Mouse (Mus musculus) intestine, postnatal 0 days (tissue): ENCODE measurements around the gene Prkcb. TPM values are rescaled to one million over a fixed set of nuclear protein-coding genes. Genes with fewer than 3 reads are reported as not detected.

Source experiments
- ATAC-seq: fragments of 200-750 bp; cut with Nextera tagmentation; 2 replicates; pipeline ENCODE4 v1.8.0; 2017; ENCODE audit warnings: mild to moderate bottlenecking, moderate TSS enrichment, moderate library complexity
- H3K27ac ChIP-seq: fragments of 300-500 bp; sonication (generic); 2 replicates; pipeline ENCODE4 v1.5.1; 2014; ENCODE audit warnings: mild to moderate bottlenecking, low read depth, low read length, moderate library complexity
- H3K27me3 ChIP-seq: fragments of 300-500 bp; sonication (generic); replicated peaks from 2 replicates; pipeline ENCODE4 v1.6.1; 2014; ENCODE audit warnings: low read length, mixed read lengths; ENCODE audit not compliant: control insufficient read depth, insufficient read depth
- H3K36me3 ChIP-seq: fragments of 300-500 bp; sonication (generic); 2 replicates; pipeline ENCODE4 v1.6.1; 2014; ENCODE audit warnings: mild to moderate bottlenecking, moderate library complexity; ENCODE audit not compliant: control insufficient read depth, insufficient read depth
- H3K4me1 ChIP-seq: fragments of 300-500 bp; sonication (generic); replicated peaks from 2 replicates; pipeline ENCODE4 v1.6.1; 2014; ENCODE audit warnings: antibody characterized with exemption, low read length, mixed read lengths; ENCODE audit not compliant: control insufficient read depth, insufficient read depth
- H3K4me2 ChIP-seq: fragments of 300-500 bp; sonication (generic); replicated peaks from 2 replicates; pipeline ENCODE4 v1.6.1; 2014; ENCODE audit warnings: low read depth, mild to moderate bottlenecking, moderate library complexity
- H3K4me3 ChIP-seq: fragments of 300-500 bp; sonication (generic); 2 replicates; pipeline ENCODE4 v1.5.1; 2014; ENCODE audit warnings: low read depth, low read length
- H3K9ac ChIP-seq: fragments of 300-500 bp; sonication (generic); 2 replicates; pipeline ENCODE4 v1.6.1; 2014; ENCODE audit warnings: mild to moderate bottlenecking, low read depth, low read length
- H3K9me3 ChIP-seq: fragments of 300-500 bp; sonication (generic); 2 replicates; pipeline ENCODE4 v1.6.1; 2016; ENCODE audit warnings: mixed run types; ENCODE audit not compliant: control insufficient read depth
- CTCF ChIP-seq: sonication (generic); IDR thresholded peaks from 2 replicates; pipeline ENCODE4 v1.5.1; 2016; ENCODE audit warnings: low read depth, mild to moderate bottlenecking, control low read depth, antibody characterized with exemption, moderate library complexity
- WGBS: fragments of 180-500 bp; shearing (Covaris S2); extraction: QIAGEN DNeasy Blood & Tissue Kit; methylation state at CpG from one replicate; pipeline ENCODE4 v1.1.7; 2014; 5-methylcytosine and 5-hydroxymethylcytosine counted together
- polyA plus RNA-seq: library from polyadenylated mRNA; unstranded; fragments of >200 nt; fragmentation: Nextera tagmentation; extraction: Ambion mirVana; gene quantifications from 2 replicates; pipeline ENCODE4 v1.2.1, GENCODE M21; 2015

Gene Prkcb
- polyA plus RNA-seq, 1 experiment from 2014 or later = 4.7 TPM

DNA sequence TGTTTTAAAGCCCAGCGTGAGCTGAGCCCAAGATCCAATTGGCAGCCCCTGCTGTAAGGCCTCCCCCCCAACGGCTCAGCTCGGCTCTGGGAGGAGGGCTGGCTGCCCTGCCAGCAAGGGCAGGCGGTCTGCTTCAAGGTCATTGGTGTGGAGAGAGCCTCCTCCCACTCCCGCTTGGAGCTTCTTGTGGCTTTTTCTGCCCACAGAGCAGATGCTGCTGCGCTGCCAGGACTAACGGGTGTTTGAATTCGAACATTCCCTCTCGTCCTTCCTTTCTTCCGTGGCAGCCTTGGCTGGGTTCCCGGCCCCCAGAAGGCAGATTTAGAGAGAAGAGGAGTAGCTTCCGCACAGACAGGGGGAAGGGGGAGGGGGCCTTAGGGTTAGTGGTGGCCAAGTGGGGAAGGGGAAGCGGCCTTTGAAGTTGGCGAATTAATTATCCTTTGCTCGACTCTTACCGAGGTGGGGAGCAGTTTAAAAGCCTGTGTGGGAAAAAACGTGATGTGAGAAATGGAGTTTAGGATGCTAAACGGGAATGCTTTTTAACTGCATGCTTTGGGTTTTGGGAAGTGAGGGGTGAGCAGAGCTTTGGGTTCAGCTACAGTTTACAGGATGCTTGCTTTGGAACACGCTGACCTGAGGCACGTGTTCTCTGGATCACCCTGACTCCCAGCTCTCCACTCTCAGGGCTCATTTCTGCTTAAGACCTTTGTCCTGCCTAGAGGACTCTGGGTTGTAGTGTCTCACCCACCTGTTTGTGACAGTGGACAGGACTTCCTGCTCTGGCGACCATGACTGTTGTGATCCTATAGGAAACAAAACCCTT is 116.2 kb downstream of the Prkcb start:
- no peaks in the 10 kb centered on the region for H3K36me3 ChIP-seq
- H3K4me2 ChIP-seq = peak overlapping the region; percentile 28; the same call in 1 of the 2 replicates
- H3K27ac ChIP-seq = no peak overlapping the region
- no peak overlapping the region for H3K4me3 ChIP-seq
- H3K9ac ChIP-seq = no peak overlapping the region
- TF ChIP-seq CTCF = no peak
- H3K4me1 ChIP-seq = no peaks in the 10 kb centered on the region; the same call in 1 of the 2 replicates
- no peaks in the 10 kb centered on the region for H3K27me3 ChIP-seq
- ATAC-seq = no peak
- no peaks in the 10 kb centered on the region for H3K9me3 ChIP-seq
- WGBS = 11% methylated on average over 21 of the region's 21 CpGs

DNA sequence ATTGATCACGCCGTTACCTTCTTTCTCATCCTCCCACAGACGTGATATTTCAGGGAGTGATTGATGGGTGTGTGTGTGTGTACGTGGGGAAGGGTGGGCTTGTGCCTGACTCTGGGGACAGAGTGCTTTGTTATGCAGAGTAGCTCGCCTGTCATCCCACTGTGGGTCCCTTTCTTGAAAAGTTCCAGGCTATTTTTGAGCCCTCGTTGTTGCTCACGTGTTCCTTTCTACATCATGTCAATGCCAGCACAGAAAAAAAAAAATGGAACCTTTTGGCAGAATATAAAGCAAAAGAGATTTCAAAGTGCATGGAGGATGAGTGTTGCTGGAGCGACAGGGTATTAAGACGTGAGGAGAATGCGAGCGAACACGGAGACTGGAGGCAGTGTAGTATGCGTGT is 118.1 kb downstream of the Prkcb start:
- no peak overlapping the region for H3K4me3 ChIP-seq
- H3K4me2 ChIP-seq = no peak overlapping the region
- H3K9ac ChIP-seq = no peak overlapping the region
- H3K36me3 ChIP-seq = no peaks in the 10 kb centered on the region
- H3K9me3 ChIP-seq = no peaks in the 10 kb centered on the region
- WGBS = 71% methylated on average over 13 of the region's 13 CpGs
- H3K27ac ChIP-seq = no peak overlapping the region
- no peak for ATAC-seq
- H3K4me1 ChIP-seq = no peaks in the 10 kb centered on the region; the same call in 1 of the 2 replicates
- no peaks in the 10 kb centered on the region for H3K27me3 ChIP-seq
- no peak for TF ChIP-seq CTCF

DNA sequence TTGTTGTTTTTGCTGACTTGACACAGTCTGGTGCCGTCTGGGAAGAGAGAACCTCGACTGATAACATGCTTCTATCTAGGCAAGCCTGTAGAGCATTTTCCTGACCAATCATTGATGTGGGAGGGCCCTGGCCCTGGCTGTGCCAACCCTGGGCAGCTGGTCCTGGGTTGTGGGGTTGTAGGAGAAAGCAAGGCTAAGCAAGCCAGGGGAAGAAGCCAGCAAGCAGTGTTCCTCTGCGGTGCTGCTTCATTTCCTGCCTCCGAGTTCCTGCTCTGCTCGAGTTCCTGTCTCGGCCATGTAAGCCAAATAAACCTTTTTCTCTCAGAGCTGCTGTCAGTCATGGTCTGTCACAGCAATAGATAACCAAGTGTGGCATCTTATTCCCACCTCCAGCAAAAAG is 121.4 kb downstream of the Prkcb start:
- no peaks in the 10 kb centered on the region; the same call in 1 of the 2 replicates for H3K4me1 ChIP-seq
- WGBS = 76% methylated on average over 6 of the region's 6 CpGs
- TF ChIP-seq CTCF = no peak
- H3K4me2 ChIP-seq = no peak overlapping the region
- no peaks in the 10 kb centered on the region for H3K9me3 ChIP-seq
- ATAC-seq = no peak
- H3K27me3 ChIP-seq = no peaks in the 10 kb centered on the region
- H3K36me3 ChIP-seq = no peaks in the 10 kb centered on the region
- no peak overlapping the region for H3K27ac ChIP-seq
- no peak overlapping the region for H3K9ac ChIP-seq
- no peak overlapping the region for H3K4me3 ChIP-seq

- Histone ChIP-seq H3K27ac (no peak overlapping the region), H3K4me2 (no peak overlapping the region), H3K4me1 (no peaks in the 10 kb centered on the region), H3K4me3 (no peak overlapping the region), H3K9ac (no peak overlapping the region), H3K9me3 (no peaks in the 10 kb centered on the region), H3K27me3 (no peaks in the 10 kb centered on the region), H3K36me3 (no peaks in the 10 kb centered on the region)
- no peak for TF ChIP-seq CTCF
- 83% methylated on average over 3 of the region's 3 CpGs for WGBS
- ATAC-seq = no peak
Observed at GRCm38 (mm10) chr7:122410873-122411272, 122.3 kb downstream of the Prkcb start.

- H3K27ac ChIP-seq = no peak overlapping the region
- no peak overlapping the region for H3K4me3 ChIP-seq
- no peaks in the 10 kb centered on the region for H3K9me3 ChIP-seq
- H3K4me2 ChIP-seq = no peak overlapping the region
- ATAC-seq = no peak
- no peaks in the 10 kb centered on the region for H3K4me1 ChIP-seq
- no peak overlapping the region for H3K9ac ChIP-seq
- 76% methylated on average over 6 of the region's 6 CpGs for WGBS
- no peaks in the 10 kb centered on the region for H3K36me3 ChIP-seq
- H3K27me3 ChIP-seq = no peaks in the 10 kb centered on the region
- TF ChIP-seq CTCF = no peak
Observed at GRCm38 (mm10) chr7:122413231-122413630, 124.7 kb downstream of the Prkcb start.

DNA sequence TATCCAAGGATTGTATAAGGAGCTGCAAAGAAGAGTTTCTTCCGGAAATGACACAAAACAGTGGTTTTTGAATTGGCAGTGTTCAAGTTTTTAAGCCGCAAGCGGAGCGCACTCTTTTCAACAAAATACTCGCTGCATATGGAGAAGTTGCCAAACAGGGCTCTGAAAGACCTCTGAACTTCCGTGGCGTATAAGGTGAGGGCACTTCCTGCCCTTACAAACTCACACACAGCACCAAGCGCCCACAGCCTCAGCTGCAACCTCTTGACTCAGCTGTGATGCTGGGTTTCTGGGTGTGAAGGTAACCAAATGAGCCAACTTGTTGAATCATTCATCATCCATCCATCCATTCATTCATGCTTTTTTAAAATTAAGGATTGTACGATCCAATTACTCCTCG is 125.6 kb downstream of the Prkcb start:
- Histone ChIP-seq H3K9me3 (no peaks in the 10 kb centered on the region), H3K27ac (no peak overlapping the region), H3K4me2 (no peak overlapping the region), H3K4me3 (no peak overlapping the region), H3K36me3 (no peaks in the 10 kb centered on the region), H3K4me1 (no peaks in the 10 kb centered on the region), H3K9ac (no peak overlapping the region), H3K27me3 (no peaks in the 10 kb centered on the region)
- 87% methylated on average over 10 of the region's 10 CpGs for WGBS
- no peak for TF ChIP-seq CTCF
- no peak for ATAC-seq
